Mouse (Mus musculus) liver, postnatal 0 days (tissue): Measurements from ENCODE around the gene Slc1a2. TPM values are rescaled to one million over a fixed set of nuclear protein-coding genes. Genes with fewer than 3 reads are reported as not detected.

Experiments
- ATAC-seq: fragments of 200-750 bp; cut with Nextera tagmentation; 2 replicates; pipeline ENCODE4 v1.8.0; 2017; ENCODE audit warnings: mild to moderate bottlenecking, moderate library complexity
- DNase-seq: peaks from one replicate; pipeline ENCODE4 v3.0.0-alpha.2; 2016
- H3K27ac ChIP-seq: fragments of 300-500 bp; sonication (generic); 2 replicates; pipeline ENCODE4 v1.5.1; 2014; ENCODE audit warnings: antibody characterized with exemption, moderate library complexity, mild to moderate bottlenecking, low read depth
- H3K27me3 ChIP-seq: fragments of 300-500 bp; sonication (generic); 2 replicates; pipeline ENCODE4 v1.6.1; 2014; ENCODE audit warnings: low read length, control low read depth, mixed read lengths; ENCODE audit not compliant: insufficient read depth
- H3K36me3 ChIP-seq: fragments of 300-500 bp; sonication (generic); replicated peaks from 2 replicates; pipeline ENCODE4 v1.6.1; 2014; ENCODE audit warnings: mild to moderate bottlenecking, control low read depth, low read length, moderate library complexity, mixed read lengths; ENCODE audit not compliant: insufficient read depth
- H3K4me1 ChIP-seq: fragments of 300-500 bp; sonication (generic); 2 replicates; pipeline ENCODE4 v1.6.1; 2014; ENCODE audit warnings: antibody characterized with exemption, mild to moderate bottlenecking, control low read depth; ENCODE audit not compliant: insufficient read depth
- H3K4me2 ChIP-seq: fragments of 300-500 bp; sonication (generic); 2 replicates; pipeline ENCODE4 v1.6.1; 2014; ENCODE audit warnings: low read depth, mild to moderate bottlenecking, low read length, moderate library complexity, mixed read lengths
- H3K4me3 ChIP-seq: fragments of 300-500 bp; sonication (generic); 2 replicates; pipeline ENCODE4 v1.5.1; 2014; ENCODE audit warnings: low read depth, low read length
- H3K9ac ChIP-seq: fragments of 300-500 bp; sonication (generic); replicated peaks from 2 replicates; pipeline ENCODE4 v1.6.1; 2014; ENCODE audit warnings: mild to moderate bottlenecking, moderate library complexity
- H3K9me3 ChIP-seq: fragments of 300-500 bp; sonication (generic); 2 replicates; pipeline ENCODE4 v1.6.1; 2016; ENCODE audit warnings: mild to moderate bottlenecking, control low read depth, low read length, mixed read lengths
- CTCF ChIP-seq: sonication (generic); IDR thresholded peaks from 2 replicates; pipeline ENCODE4 v1.5.1; 2016; ENCODE audit warnings: antibody characterized with exemption, low read depth
- EP300 ChIP-seq: IDR thresholded peaks from 2 replicates; pipeline ENCODE4 v1.6.1; 2016; ENCODE audit warnings: antibody characterized with exemption, low read depth, mild to moderate bottlenecking
- WGBS: fragments of 180-500 bp; shearing (Covaris S2); extraction: QIAGEN DNeasy Blood & Tissue Kit; methylation state at CpG from one replicate; pipeline ENCODE4 v1.1.7; 2014; ENCODE audit not compliant: insufficient replicate concordance; 5-methylcytosine and 5-hydroxymethylcytosine counted together
- polyA plus RNA-seq: library from polyadenylated mRNA; unstranded; fragments of >200 nt; fragmentation: Nextera tagmentation; extraction: Ambion mirVana; gene quantifications from 2 replicates; pipeline ENCODE4 v1.2.1, GENCODE M21; 2015

Slc1a2 gene
- polyA plus RNA-seq, 1 experiment from 2014 or later: 0.74 TPM

DNA sequence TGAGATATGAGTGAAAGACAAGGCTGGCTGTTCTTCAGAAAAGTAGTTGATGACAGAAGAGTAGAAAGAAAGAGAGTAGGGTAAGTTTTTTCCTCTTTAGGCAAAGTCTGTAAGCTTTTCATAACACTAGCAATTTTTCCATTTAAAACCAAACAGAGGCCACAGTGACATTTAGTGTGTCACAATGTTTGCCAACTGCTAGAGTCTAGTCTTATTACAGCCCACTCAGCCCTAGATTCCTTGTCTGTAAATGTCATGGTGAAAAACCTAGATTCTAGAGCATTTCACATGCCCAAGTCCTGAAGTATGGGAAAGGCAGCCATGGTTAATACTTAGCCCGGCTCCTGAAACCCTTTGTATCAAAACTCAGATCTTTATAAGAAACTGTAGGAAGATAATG is 112.8 kb downstream of the Slc1a2 start:
- TF ChIP-seq EP300: no peak
- TF ChIP-seq CTCF: no peak
- Histone ChIP-seq H3K27ac (no peak overlapping the region), H3K4me3 (no peak overlapping the region), H3K4me1 (no peaks in the 10 kb centered on the region), H3K9ac (no peak overlapping the region), H3K4me2 (no peak overlapping the region), H3K9me3 (no peaks in the 10 kb centered on the region), H3K36me3 (no peaks in the 10 kb centered on the region), H3K27me3 (no peaks in the 10 kb centered on the region)
- ATAC-seq (no peak), DNase-seq (no peak)
- WGBS: 76% methylated on average over 1 of the region's 1 CpGs

DNA sequence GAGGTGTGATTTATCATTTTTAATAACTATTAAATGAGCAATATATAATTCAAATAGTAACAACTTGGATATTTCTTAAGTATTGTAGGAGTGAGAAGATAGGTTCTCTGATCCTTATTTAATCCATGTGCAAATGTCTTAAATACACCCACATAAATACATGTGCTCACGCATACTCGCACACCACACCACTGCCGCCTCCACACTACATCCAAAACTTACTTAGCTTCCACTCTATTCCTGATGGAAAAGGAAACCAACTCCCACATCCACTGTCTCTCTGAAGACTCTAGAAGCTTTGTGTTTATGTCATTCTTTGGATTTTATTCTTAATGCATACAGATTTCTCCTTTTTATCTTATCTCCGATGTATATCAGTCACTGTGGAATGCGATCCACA is 113.8 kb downstream of the Slc1a2 start:
- Histone ChIP-seq H3K36me3 (no peaks in the 10 kb centered on the region), H3K27ac (no peak overlapping the region), H3K9ac (no peak overlapping the region), H3K27me3 (no peaks in the 10 kb centered on the region), H3K4me2 (no peak overlapping the region), H3K4me1 (no peaks in the 10 kb centered on the region), H3K4me3 (no peak overlapping the region), H3K9me3 (no peaks in the 10 kb centered on the region)
- no peak for ATAC-seq
- DNase-seq: no peak
- no peak for TF ChIP-seq CTCF
- no peak for TF ChIP-seq EP300
- 89% methylated on average over 5 of the region's 5 CpGs for WGBS

DNA sequence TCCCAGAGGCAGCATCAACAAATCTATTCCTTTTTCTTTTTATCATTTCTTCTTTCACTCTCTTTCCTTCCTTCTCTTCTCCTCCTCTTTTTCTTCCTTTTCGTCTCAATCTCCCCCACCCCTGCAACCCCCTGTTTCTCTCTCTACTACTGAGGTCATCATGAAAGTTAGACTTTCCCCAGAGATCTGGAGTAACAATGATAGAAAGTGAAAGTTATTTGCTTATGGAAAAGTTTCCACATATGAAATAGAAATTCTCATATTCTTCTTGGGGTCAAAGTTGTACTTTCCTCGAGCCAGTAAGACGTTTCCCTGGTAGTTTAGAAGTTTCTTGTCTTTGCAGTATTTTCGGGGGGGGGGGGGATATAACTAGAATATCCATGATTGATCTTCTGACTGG is 116.2 kb downstream of the Slc1a2 start:
- Histone ChIP-seq H3K27me3 (no peaks in the 10 kb centered on the region), H3K9me3 (no peaks in the 10 kb centered on the region), H3K36me3 (no peaks in the 10 kb centered on the region), H3K9ac (no peak overlapping the region), H3K4me1 (no peaks in the 10 kb centered on the region), H3K27ac (no peak overlapping the region), H3K4me2 (no peak overlapping the region), H3K4me3 (no peak overlapping the region)
- no peak for TF ChIP-seq EP300
- no peak for TF ChIP-seq CTCF
- DNase-seq (no peak), ATAC-seq (no peak)
- WGBS: 66% methylated on average over 4 of the region's 4 CpGs

DNA sequence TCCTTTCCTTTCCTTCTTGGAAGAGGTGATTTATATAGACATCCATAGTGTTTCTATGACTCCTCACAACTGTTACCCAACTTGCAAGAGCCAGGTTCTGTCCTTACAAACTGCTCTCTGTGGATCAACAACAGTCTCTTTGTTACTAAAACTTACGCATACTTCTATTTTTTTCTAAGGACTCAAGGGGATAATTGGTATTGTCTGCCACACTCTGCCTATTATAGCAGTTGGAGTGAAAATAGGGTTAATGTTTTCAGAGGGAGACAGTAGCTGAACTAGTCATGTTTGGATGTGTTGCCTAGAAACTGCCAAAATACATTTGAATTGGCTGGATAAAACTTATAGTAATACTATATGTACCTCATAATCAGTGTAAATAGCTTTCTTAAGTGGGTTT is 117.1 kb downstream of the Slc1a2 start:
- H3K27me3 ChIP-seq: no peaks in the 10 kb centered on the region
- no peak for ATAC-seq
- H3K4me3 ChIP-seq: no peak overlapping the region
- H3K4me1 ChIP-seq: no peaks in the 10 kb centered on the region
- H3K9me3 ChIP-seq: no peaks in the 10 kb centered on the region
- no peak overlapping the region for H3K4me2 ChIP-seq
- no peak for DNase-seq
- no peak overlapping the region for H3K9ac ChIP-seq
- H3K27ac ChIP-seq: no peak overlapping the region
- TF ChIP-seq CTCF (no peak), EP300 (no peak)
- 92% methylated on average over 1 of the region's 1 CpGs for WGBS
- no peaks in the 10 kb centered on the region for H3K36me3 ChIP-seq

GRCm38 (mm10) chr2:102778208-102778607 is 119.7 kb downstream of the Slc1a2 start:
- DNase-seq: no peak
- Histone ChIP-seq H3K9ac (no peak overlapping the region), H3K27ac (no peak overlapping the region), H3K4me3 (no peak overlapping the region), H3K4me1 (no peaks in the 10 kb centered on the region), H3K9me3 (no peaks in the 10 kb centered on the region), H3K36me3 (no peaks in the 10 kb centered on the region), H3K4me2 (no peak overlapping the region), H3K27me3 (no peaks in the 10 kb centered on the region)
- WGBS: 81% methylated on average over 3 of the region's 3 CpGs
- TF ChIP-seq EP300 (no peak), CTCF (no peak)
- no peak for ATAC-seq

GRCm38 (mm10) chr2:102782751-102783150 is 124.3 kb downstream of the Slc1a2 start:
- no peak for ATAC-seq
- WGBS: 78% methylated on average over 7 of the region's 7 CpGs
- Histone ChIP-seq H3K36me3 (no peaks in the 10 kb centered on the region), H3K4me2 (no peak overlapping the region), H3K27me3 (no peaks in the 10 kb centered on the region), H3K27ac (no peak overlapping the region), H3K9me3 (no peaks in the 10 kb centered on the region), H3K4me1 (no peaks in the 10 kb centered on the region), H3K4me3 (no peak overlapping the region), H3K9ac (no peak overlapping the region)
- no peak for TF ChIP-seq CTCF
- no peak for TF ChIP-seq EP300
- no peak for DNase-seq

DNA sequence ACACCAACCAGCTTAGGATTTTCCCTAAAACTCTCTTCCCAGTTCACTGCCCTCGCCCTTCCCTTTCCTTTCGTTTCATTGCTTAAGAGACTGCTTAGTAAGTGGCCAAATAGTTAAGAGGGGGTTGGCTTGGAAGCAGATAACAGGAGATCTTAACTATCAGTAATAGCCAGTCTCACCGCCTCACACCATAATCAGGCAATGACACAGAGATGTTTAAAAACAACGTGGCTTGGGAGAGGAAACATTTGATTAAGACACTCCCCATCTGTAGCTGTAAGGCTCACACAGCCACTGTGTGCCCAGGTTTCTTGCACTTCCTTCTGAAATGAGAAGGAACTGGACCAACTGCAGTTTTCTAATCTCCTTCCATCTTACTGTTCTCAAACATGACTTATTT is 127.2 kb downstream of the Slc1a2 start:
- 41% methylated on average over 4 of the region's 4 CpGs for WGBS
- no peak overlapping the region for H3K9ac ChIP-seq
- no peak overlapping the region for H3K27ac ChIP-seq
- H3K4me2 ChIP-seq: no peak overlapping the region
- TF ChIP-seq EP300 (no peak), CTCF (no peak)
- DNase-seq (no peak), ATAC-seq (no peak)
- H3K4me3 ChIP-seq: no peak overlapping the region
- H3K27me3 ChIP-seq: no peaks in the 10 kb centered on the region
- H3K4me1 ChIP-seq: no peaks in the 10 kb centered on the region
- H3K9me3 ChIP-seq: no peaks in the 10 kb centered on the region
- H3K36me3 ChIP-seq: no peaks in the 10 kb centered on the region
